Mouse (Mus musculus): ENCODE data around the gene Zdhhc12. TPM values are rescaled to one million over a fixed set of nuclear protein-coding genes. Genes with fewer than 3 reads are reported as not detected.
"Not testable (repeated sequence)": the region's sequence is repeated elsewhere in the genome, so short reads cannot be mapped to it uniquely, and the experiment has no call there.

Gene Zdhhc12
- total RNA-seq, 2 experiments from 2014 or later, result 2.1 to 2.8 TPM

DNA sequence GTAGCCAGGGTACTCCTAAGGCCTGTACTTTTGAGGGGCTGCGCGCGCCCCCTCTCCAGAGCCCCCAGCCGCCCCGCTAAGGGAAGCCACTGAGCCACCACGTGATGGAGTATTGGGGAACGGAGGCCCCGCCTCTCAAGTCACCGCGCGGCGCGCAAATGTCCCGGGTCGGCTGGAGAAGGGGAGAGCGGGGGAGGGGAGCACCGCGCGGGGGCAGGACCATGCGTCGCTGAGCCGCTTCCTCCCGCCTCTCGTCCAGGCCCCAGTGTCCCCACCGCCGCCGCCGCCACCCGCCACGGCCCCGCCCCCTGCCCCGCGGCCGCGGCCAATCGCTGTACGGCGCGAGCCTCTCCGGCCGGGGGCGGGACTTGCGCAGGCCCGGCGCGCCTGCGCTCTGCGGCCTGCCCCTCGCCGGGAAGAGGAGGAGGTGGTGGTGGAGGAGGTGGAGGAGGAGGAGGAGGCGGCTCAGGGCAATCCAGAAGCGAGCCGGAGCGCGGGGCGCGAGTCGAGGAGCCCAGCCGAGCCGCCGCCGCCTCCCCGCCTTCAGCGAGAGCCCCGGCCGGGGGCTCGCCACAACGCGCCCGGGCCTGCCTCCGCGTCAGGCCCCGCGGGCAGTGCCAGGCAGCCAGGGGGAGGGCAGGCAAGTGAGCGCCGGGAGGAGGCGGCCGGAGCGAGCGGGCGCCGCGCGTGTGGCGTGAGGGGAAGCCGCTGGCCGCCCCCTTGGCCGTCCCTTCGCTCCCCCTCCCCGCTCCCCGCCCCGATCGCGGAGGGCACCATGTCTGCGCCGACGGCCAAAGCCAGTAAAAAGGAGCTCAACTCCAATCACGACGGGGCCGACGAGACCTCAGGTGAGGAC, 27.2 kb downstream of the Zdhhc12 start:
- peak; percentile 94 for DNase-seq (ENCODE audit: low spot score)

DNA sequence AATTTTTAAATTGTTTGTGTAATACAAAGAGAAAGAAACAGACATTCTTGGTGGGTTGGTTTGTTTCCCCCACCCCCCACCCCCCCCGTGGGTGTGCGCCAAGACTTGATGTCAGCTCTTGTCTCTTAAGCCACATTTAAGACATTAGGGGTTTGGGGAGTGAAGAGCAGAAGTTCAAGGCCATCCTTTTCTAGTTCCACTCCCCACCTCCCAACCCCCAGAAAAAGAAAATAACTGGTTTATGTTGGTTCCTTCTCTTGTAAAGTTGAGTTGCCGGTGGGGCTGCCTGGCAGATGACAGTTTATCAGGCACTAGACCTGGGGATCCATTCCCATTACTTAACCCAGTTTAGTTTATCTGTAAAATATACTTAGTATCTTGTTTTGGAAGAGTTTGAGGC, 29.1 kb downstream of the Zdhhc12 start:
- no peak for DNase-seq (ENCODE audit: low spot score)

DNA sequence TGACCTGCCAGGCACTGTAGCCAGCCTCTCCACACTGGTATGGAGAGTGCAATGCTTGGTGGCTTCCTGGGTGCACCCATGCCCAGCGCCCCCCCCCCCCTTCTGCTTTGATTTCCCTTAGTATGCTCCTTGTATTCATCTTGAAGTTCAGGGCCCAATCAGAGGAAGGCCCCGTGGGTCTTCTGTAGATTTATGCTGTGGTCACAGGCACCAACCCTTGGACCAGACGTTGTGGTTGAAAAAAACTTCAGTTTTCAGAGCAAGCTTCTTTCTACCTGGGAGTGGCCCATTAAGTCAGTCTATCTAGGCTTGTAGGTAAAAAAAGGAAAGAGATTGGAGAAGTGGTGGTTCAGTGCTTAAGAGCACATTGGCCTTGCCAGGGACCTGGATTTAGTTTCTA, 29.7 kb downstream of the Zdhhc12 start:
- no peak for DNase-seq (ENCODE audit: low spot score)

DNA sequence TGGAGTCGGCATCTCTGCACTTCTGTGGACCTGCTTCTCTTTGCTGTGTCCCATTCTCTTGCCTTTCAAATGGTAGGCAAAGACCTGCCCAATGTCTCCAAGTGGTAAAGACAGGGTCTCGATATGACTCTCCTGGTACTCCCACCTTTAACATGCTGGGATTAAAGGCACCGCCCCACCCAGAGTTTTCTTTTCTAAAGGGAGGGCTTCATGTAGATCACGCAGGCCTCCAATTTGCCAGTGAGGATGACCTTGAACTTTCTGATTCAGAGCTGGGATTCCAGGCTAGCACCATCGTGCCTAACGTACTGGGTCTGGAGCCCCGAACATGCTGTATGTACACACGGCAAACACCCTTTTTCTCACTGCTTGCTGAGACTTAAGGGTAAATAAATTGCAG, 30.2 kb downstream of the Zdhhc12 start:
- DNase-seq (ENCODE audit: low spot score), result no peak

DNA sequence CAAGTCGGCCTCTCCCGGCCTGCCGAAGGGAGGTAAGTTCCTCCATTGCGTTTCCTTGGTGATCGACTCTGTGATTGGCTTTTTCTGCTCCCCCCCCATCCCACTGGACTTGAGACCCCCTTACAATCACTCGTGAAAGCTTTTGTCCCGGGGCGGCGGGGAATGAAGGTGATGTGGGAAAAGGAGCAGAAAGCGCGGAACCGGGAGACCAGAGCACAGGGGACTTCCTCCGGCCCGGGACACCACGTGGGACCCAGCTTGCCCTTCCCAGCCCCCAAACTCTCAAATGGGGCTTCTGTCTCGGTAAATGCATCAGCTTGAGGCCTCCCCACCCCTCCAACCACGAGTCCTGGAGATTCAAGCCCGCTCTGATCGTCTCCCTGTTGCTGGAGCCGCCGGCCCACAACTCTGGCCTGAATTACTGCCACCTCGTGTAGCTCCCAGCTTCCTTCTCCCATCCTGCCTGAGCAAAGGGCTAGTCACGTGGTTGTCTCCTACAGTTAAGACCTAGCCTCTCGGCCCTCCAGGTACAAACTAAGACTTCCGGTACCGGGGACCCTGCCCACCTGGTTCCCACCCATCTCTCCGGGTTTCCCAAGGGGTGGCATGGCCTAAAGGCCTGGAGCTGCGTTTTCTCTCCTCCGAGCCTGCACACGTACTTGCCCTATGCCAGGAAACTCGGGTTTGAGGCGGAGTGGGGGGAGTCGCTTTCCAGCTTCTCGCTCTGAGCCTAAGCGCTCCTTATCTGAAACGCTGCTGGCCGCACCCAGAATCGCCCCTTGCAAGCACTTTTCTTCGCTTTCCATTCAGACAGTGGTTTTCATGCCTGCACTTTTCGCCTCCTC, 31.0 kb downstream of the Zdhhc12 start:
- DNase-seq (ENCODE audit: low spot score), result peak; percentile 62

DNA sequence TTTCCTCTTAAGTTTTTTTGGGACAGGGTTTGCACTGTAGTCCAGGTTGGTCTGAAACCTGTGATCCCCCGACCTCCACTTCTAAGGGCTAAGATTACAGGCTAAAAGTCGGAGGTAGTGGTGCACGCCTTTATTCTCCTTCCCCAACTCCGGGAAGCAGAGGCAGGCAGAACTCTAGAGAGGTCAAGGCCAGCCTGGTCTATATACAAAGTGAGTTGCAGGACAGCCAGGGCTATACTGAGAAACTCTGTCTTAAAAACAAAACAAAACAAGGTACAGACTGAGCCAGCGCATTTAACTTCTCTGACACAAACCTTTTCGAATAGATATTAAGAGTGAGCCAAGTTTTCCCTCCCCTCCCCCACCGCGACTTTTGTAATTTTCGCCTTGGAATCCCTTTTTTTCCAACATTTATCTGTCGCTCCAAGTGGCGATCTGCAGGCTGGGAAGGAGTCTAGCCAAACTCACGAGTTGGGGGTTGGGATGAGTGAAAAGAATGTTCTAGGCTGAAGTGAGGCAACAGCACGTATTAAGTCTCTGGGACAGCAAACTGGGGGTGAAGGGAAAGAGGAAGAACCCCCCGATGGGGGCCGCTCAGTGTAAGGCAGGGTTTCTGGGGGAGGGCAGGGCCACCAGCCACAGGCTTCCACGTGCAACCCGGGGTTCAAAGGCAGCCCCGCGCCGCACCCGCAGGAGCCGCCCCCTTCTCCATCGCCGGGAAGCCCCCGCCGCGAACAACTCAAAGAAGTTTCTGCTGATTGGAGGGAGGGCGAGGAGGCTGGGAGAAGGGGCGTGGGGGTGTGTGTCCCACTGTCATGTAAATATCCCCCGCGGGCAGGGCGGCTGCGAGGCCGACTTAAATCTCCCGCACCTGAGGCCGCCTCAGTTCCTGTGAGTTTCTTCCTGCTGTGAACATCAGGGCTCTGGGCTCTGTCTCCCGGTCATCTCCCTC, 32.0 kb downstream of the Zdhhc12 start:
- peak; percentile 16 for DNase-seq (ENCODE audit: low spot score)

DNA sequence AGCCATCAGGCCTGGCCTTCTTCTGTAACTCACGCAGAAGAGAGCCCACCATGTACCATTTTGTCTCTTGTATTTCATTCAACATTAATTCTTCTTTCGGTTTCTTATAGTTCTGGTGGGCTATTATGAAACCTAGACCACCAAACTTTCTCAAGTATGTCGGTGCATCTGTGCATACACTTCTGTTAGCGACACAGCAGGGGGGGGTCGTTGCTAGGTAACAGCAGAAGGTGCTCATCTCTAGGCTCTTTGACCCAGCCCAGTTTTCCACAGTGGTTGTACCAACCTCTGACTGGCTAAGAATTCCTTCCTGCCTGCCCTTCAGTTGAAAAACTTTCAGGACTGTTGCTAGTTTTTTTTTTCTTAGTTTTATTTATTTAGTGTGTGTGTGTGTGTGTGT, 35.0 kb downstream of the Zdhhc12 start:
- DNase-seq (ENCODE audit: low spot score), result no peak

DNA sequence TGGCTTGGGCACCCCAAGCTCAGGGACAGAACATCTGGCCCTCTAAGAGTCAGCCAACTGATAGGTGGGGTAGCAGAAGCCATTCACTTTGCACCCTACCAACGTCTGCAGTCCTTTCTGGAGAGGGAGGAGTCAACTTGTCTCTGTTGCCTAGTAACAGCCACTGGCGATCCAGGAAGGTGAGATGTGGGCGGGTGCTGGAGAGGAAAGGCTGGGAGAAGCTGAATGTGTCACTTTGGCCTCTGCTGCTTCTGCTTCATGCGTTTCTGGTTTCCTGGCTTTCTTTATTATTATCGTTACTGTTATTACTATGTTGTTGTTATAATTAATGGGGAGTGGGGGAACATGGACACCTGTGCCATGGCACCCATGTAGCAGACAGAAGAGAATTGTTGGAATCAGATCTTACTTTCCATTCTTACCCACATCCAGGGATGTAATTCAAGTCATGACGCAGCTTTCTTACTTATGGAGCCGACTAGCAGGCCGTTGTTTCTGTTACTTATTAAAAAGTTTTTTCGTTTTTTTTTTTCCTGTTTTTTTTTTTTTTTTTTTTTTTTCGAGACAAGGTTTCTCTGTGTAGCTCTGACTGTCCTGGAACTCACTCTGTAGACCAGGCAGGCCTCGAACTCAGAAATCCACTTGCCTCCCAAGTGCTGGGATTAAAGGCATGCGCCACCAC, 36.1 kb downstream of the Zdhhc12 start, which contains the start of gene Set:
TSS of gene Set (plus strand) at position 156 of the 682 bp plus-strand sequence.
- no peak for DNase-seq (ENCODE audit: low spot score)

DNA sequence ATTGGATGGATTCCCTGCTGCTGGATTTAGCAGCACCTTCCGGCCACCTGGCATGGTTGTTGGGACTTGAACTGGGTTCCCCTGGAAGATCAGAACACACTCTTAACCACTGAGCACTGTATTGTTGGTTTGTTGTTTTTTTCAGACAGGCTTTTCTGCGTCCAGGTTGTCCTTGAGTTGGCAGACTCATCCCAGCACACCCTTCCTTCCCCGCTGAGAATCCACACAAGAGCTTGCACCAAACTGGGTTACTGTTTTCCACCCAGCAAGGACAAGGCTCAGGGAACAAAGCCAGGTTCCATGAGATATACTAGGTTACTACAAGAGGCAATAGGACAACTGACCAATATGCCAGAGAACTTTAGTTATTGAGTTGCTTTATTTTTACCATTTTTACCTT, 36.7 kb downstream of the Zdhhc12 start:
- no peak for DNase-seq (ENCODE audit: low spot score)

DNA sequence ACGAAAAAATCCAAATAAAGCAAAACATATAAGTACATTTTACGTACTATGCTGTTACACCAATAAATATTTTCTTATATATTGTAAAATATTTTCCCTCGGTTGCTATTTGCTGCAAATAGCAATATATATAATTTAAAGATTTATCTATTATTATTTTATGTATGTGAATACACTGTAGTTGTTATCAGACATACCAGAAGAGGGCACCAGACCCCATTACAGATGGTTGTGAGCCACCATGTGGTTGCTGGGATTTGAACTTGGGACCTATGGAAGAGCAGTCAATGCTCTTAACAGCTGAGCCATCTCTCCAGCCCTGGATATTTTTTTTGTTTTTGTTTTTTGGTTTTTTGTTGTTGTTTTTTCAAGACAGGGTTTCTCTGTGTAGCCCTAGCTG, 38.1 kb downstream of the Zdhhc12 start:
- DNase-seq (ENCODE audit: low spot score), result not testable (repeated sequence)

DNA sequence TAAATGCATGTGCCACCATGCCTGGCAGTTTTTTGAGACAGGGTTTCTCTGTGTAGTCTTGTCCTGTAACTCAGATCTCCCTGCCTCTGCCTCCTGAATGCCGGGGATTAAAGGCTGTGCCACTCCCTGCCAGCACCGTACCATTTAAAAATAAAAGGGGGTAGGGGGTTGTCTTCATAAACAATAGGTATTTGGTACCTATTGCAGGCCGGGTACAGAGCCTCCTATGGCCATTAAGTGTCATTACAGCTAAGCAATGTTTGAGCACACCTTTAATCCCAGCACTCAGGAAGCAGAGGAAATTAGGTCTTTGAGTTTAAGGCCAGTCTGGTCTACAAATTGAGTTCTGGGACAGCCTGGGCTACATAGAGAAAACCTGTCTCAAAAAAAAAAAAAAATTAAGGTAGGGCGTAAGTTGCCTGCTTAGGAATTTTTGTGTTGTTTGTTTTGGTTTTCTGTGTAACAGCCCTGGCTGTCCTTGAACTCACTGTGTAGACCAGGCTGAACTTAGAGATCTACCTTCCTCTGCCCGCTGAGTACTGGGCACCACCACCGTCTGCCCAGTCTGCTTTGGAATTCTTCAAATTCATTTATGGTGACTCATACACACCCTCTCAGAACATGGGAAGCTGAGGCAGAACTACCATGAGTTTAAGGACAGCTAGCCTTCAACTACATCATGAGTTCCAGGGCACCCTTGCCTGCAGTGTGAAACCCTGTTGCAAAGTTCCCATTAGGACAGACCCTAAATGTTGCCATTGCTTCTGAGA, 41.3 kb downstream of the Zdhhc12 start:
- no peak for DNase-seq (ENCODE audit: low spot score)

DNA sequence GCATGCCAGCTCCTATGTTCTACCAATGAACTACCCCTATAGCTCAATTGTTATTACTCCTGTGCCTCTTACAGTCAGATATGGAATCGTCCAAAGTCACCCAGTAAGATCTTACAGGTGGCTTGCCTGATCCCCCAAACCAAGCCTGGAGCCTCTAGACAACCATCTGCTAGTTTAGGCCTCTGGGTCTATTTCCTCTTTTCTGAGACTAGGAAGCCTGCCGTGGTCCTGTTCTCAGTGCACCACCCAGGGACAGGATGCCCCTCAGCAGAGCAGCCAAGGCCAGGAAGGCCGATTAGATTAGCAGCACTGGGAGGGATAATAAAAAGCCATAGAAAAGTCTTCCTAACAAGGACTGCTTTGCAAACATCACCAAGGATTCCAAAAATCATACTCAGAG, 43.6 kb downstream of the Zdhhc12 start:
- no peak for DNase-seq (ENCODE audit: low spot score)

DNA sequence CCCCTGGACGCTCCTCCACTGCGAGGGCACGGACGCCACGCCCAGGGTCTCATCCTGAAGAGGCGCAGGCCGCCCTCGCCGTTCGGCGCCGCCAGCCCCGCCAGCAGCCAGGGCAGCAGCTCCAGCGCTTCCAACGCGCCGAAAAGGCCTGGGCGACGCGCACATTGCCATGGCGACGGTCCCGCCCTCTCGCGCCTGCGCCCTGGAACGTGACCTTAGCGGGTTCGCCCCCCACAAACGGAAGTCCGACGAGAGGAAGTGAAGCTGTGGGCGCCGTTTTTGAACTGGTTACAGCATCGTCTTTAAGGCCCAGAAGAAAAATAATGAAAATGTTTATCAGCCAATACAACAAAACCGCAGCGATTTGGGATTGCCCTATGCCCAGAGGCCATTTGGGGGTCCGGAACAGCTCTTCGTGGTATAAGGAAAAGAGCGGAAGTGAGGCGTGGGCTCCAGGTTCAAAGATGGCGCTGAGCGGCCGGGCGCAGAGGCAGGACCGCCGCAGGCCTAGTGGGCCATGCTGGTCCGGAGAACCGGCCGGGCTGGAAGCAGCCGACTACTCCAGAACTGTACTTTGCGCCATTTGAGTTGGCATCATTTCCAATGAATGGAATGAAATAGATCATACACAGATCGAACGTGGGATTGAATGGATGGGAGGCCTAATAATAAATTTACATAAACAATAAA, 44.6 kb downstream of the Zdhhc12 start, which contains the start of gene Wdr34:
TSS of gene Wdr34 (minus strand) at position 183 of the 690 bp plus-strand sequence.
- DNase-seq (ENCODE audit: low spot score), result peak; percentile 98

DNA sequence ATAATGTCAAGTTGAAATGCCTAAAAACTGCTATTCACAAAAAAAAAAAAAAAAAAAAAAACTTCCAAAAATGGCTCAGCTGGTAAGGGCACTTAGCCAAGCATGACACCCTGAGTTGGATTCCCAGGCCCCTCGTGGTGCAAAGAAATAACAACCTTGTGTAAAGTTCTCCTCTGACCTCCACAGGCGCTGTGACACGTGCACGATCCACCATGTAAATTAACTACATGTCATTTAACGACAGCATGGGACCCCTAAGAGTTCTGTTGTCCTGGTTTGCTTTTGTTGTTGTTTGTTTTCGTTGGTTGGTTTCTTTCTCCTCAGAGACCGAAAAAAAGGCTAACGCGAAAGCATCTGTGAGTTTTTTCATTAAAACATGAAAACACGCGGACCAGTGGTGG, 45.3 kb downstream of the Zdhhc12 start:
- DNase-seq (ENCODE audit: low spot score), result no peak

DNA sequence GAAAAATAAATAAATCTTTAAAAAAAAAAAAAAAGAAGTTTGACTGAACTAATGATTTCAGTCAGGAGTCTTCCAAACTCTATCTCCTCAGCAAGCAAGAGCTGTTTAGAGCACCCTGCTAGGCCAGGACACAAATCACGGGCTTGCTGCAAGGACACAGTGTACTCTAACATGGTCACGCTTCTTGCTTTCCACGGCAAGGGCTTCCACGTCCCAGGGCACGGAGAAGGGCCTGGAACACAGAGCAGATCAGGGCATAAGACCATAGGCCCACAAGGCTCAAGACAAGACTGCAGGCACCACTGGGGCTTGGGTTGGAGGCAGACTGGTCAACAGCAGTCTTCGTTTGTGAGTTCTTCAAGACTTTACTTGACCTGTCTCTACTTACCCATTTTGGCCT, 46.3 kb downstream of the Zdhhc12 start:
- no peak for DNase-seq (ENCODE audit: low spot score)

DNA sequence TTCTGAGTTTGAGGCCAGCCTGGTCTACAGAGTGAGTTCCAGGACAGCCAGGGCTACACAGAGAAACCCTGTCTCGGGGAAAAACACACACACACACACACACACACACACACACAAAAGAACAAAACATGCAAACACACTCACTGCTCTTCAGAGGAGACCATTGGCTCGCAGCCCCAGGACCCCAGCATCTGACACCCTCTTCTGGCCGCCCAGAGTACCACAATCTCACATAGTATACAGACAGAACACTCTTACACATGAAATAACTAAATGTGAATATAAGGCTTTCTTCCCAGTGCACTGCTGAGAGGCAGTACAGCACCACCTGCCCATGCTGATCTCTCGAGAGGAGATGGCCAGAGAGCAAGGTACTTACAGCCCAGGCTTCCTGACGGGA, 48.9 kb downstream of the Zdhhc12 start:
- no peak for DNase-seq (ENCODE audit: low spot score)

DNA sequence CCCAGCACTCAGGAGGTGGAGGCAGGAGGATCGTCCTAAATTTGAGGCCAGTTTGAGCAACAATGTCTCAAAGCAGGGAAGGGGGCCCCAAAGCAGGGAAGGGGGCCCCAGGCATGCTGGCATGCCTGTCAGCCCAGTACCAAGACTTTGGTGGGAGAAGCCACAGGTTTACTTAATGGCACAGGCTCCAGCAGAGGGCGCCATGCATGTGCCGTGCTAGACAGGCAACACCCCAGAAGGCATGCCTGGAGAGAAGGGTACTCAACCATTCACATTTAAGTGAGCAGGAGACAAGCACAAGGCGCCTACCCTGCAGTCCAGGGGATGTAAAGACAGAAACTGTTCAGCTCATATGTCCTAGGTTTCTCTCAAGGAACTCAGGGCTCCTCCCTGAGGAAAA, 51.0 kb downstream of the Zdhhc12 start:
- DNase-seq (ENCODE audit: low spot score), result peak; percentile 73
